Mouse (Mus musculus): ENCODE data around the gene 1700017D01Rik. TPM values are rescaled to one million over a fixed set of nuclear protein-coding genes. Genes with fewer than 3 reads are reported as not detected.
"Not testable (repeated sequence)": the region's sequence is repeated elsewhere in the genome, so short reads cannot be mapped to it uniquely, and the experiment has no call there.

Gene 1700017D01Rik
- polyA plus RNA-seq (2012; ENCODE audit: insufficient read depth, insufficient read length, missing spikeins) = not detected in 2 replicates

DNA sequence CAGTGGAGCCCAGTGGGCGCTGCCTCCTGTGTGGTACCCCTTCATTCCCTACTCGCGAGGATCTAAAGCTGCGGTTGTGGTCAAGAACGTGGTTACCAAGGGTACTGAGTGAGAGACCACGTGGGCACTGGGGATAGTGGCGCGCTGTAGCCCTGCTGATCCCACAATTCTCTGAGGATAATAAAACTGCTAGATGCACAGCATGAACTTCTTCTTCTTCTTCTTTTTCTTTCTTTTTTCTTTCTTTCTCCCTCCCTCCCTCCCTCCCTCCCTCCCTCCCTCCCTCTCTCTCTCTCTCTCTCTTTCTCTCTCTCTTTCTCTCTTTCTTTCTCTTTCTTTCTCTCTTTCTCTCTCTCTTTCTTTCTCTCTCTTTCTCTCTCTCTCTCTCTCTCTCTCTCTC is at the start of gene 1700017D01Rik:
Gene 1700017D01Rik (minus strand): TSS at position 101 of the 400 bp plus-strand sequence.
- H3K4me1 ChIP-seq (ENCODE audit: control insufficient read depth, insufficient read depth, insufficient read length, low read length); H3K27ac ChIP-seq (replicated peaks; ENCODE audit: low read depth, low read length): not testable (repeated sequence)

DNA sequence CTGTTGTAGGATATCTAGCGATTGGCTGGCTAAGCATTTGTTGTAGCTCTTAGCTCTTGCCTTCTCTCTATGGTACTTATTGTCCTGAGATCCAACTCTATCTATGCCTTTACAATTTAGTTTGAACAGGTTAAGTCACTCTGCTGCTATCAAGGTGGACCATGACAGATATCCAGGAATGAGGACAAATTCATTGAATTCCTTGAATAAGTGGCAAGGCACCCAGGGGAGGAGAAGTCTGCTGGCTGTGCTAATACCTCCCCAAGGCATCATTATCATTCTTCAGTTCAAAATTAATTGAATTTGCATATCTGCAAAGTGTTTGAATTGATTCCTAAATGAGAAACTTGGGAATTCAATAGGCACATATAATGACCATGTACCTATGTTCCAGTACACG is 46.8 kb upstream of the 1700017D01Rik start:
- no peak overlapping the region for H3K4me3 ChIP-seq (ENCODE audit: insufficient read depth, low read depth, low read length)
- no peak overlapping the region for H3K27ac ChIP-seq (replicated peaks; ENCODE audit: low read depth, low read length)
- no peaks in the 10 kb centered on the region for H3K4me1 ChIP-seq (ENCODE audit: control insufficient read depth, insufficient read depth, insufficient read length, low read length)

More for the DNA sequence above, at the start of gene 1700017D01Rik:
- H3K4me3 ChIP-seq (ENCODE audit: insufficient read depth, low read depth, low read length) = not testable (repeated sequence)

DNA sequence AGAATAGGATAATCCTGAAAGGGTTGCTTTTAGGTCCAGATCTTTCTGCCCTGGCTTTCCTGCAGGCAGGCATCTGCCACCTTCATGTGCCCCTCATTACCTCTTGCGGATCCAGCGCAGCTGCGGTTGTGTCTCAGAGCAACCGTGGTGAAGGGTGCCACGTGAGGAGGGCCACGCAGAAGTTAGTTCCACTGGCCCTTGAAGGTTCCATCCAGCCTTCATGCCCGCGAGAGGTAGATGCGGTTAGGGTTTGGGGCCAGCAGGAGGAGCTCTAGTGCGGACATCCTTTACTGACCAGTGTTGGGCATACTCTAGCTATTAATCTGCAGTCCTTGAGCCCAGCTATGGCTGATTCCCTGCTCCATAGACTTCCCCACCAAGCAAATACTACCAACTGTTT is 34.5 kb upstream of the 1700017D01Rik start, which contains the start of gene 1700025F22Rik:
Gene 1700025F22Rik (minus strand): TSS at position 149 of the 400 bp plus-strand sequence.
- Histone ChIP-seq H3K4me1 (ENCODE audit: control insufficient read depth, insufficient read depth, insufficient read length, low read length) (no peaks in the 10 kb centered on the region), H3K4me3 (ENCODE audit: insufficient read depth, low read depth, low read length) (no peak within 1 kb of the TSS), H3K27ac (replicated peaks; ENCODE audit: low read depth, low read length) (no peak within 1 kb of the TSS)

DNA sequence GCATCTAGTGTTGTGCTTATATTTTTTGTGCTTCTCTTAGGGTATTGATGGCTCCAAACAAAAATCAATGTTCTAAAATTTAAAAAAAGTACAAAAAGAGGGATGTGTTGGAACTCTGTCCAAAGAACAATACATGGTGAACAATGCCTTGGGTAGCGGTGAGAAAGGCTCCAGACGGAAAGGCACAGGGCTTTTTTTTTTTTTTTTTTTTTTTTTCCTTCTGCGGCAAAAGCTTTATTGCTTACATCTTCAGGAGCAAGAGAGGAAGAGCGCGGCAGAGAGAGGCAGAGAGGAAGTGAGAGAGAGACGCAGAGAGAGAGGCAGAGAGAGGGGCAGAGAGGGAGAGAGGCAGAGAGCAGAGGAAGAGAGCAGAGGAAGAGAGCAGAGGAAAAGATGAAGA is 27.2 kb upstream of the 1700017D01Rik start:
- not testable (repeated sequence) for H3K4me3 ChIP-seq (ENCODE audit: insufficient read depth, low read depth, low read length); H3K27ac ChIP-seq (replicated peaks; ENCODE audit: low read depth, low read length); H3K4me1 ChIP-seq (ENCODE audit: control insufficient read depth, insufficient read depth, insufficient read length, low read length)

DNA sequence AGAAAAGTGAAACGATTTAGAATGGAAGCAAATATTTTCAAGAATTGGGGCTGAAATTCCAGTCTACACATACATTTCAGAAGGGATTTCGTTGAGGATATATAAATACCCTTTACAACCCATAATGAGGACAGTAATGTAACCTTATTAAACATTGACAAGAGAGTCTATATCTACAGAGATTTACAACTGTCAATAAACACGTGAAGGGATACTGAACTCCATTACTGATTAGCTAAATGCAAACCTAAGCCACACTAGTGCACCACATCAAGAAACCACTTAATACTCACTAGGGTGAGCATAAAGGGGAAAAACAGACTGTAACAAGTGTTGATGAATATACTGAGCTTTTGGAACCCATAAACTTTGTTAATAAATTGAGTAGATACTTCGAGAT is 4.7 kb upstream of the 1700017D01Rik start:
- H3K4me3 ChIP-seq (ENCODE audit: insufficient read depth, low read depth, low read length) = no peak overlapping the region
- H3K4me1 ChIP-seq (ENCODE audit: control insufficient read depth, insufficient read depth, insufficient read length, low read length) = no peaks in the 10 kb centered on the region
- no peak overlapping the region for H3K27ac ChIP-seq (replicated peaks; ENCODE audit: low read depth, low read length)

DNA sequence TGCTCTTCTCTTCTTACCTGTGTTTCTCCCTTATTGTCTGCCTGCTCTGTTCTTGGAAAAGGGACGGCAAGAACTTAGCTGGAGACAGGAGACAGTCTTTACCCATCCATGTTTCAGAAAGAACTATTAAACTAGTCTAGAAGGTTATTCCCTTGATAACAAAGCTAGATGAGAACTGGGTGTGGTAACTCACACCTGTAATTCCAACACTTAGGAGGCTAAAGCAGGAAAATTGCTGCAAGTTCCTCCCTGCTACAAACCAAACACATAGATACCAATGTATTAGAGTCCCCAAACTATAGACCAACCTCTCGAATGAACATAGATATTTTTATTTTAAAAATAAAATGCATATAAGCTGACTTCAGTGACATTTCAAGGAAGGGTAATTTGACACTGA is 4.2 kb upstream of the 1700017D01Rik start:
- no peaks in the 10 kb centered on the region for H3K4me1 ChIP-seq (ENCODE audit: control insufficient read depth, insufficient read depth, insufficient read length, low read length)
- no peak overlapping the region for H3K27ac ChIP-seq (replicated peaks; ENCODE audit: low read depth, low read length)

DNA sequence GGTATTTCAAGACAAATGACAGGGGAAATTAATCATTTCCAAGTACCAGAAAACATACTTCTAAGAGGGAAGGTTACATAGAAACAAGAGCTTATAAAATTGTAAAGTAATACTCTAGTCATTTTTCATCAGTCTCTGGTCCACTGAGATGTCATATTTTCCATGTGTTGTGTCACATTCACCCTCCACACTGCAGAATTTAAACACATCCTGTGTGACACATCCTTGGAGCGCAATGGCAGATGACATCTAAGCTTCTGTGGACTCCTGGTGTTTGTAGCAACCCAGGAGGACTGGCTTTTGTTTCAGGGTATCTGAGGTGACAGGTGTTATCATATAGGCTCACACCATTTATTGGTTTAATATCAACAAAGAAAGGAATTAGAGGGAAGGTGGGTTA is 974 bp downstream of the 1700017D01Rik start:
- H3K4me3 ChIP-seq (ENCODE audit: insufficient read depth, low read depth, low read length) = no peak overlapping the region
- no peak overlapping the region for H3K27ac ChIP-seq (replicated peaks; ENCODE audit: low read depth, low read length)
- no peaks in the 10 kb centered on the region for H3K4me1 ChIP-seq (ENCODE audit: control insufficient read depth, insufficient read depth, insufficient read length, low read length)

More for the DNA sequence above, 4.2 kb upstream of the 1700017D01Rik start:
- no peak overlapping the region for H3K4me3 ChIP-seq (ENCODE audit: insufficient read depth, low read depth, low read length)

DNA sequence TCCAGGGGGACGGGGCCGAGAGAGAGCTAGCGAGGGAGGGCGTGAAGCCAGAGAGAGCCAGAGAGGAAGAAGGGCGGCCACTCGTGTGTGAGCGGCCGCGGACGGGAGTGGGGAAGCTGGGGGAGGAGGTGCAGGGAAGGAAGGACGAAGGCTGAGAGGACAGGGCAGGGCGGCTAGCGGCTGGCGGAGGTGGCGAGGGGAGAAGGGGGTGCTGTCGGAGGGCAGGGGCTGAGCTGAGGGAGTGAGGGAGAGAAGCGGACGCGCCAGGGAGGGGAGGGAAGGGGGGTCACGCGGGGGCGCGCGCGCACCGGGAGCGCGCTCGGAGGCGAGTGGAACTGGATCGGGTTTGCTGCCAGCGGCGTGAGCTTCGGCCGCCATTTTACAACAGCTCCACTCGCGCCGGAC is 9.7 kb downstream of the 1700017D01Rik start:
- Histone ChIP-seq H3K4me3 (ENCODE audit: insufficient read depth, low read depth, low read length) (peak overlapping the region; percentile 61), H3K27ac (replicated peaks; ENCODE audit: low read depth, low read length) (peak overlapping the region; percentile 52)
- not testable (repeated sequence) for H3K4me1 ChIP-seq (ENCODE audit: control insufficient read depth, insufficient read depth, insufficient read length, low read length)

DNA sequence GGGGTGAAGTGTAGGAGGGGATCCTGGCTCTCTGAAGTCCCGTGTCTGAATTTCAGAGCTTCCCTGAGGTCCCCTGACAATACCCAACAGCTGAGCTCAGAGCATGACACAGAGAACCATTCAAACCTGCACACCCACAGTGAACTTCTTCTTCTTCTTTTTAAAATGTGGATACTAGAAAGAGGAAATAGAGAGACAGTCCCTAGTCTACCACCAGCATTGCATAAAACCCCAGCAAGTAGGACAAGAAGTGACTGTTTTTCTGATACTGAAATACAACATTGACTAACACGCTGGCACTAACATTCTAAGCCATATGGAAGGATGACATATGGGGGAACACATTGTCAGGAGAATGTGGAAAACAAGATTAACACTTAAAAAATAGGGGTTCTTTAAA is 11.3 kb downstream of the 1700017D01Rik start:
- no peak overlapping the region for H3K27ac ChIP-seq (replicated peaks; ENCODE audit: low read depth, low read length)
- peaks cover 3% of the 10 kb centered on the region; the same call in 1 of the 2 replicates for H3K4me1 ChIP-seq (ENCODE audit: control insufficient read depth, insufficient read depth, insufficient read length, low read length)
- no peak overlapping the region for H3K4me3 ChIP-seq (ENCODE audit: insufficient read depth, low read depth, low read length)

DNA sequence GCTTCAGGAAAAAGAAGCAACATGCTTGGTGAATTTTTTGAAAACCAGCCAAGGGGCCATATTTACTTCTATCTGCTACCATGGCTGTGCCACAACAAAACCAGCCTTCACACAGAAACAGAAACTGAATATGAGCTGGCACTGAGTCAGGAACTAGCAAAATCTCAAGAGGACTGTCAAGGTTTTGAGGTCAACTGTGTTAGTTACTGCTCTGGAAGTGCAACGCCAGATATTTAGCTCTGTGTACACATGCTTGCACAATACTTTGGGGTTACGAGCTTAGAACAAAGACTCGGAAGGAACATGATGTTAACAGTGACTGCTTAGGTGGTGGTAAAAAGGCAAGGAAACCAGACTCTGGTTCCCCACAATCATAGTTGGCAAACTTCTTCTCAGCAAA is 22.9 kb downstream of the 1700017D01Rik start:
- Histone ChIP-seq H3K27ac (replicated peaks; ENCODE audit: low read depth, low read length) (peak overlapping the region; percentile 63), H3K4me3 (ENCODE audit: insufficient read depth, low read depth, low read length) (no peak overlapping the region), H3K4me1 (ENCODE audit: control insufficient read depth, insufficient read depth, insufficient read length, low read length) (0 out of 2 replicates have a peak, but pooled peaks cover 3% of the 10 kb centered on the region)

DNA sequence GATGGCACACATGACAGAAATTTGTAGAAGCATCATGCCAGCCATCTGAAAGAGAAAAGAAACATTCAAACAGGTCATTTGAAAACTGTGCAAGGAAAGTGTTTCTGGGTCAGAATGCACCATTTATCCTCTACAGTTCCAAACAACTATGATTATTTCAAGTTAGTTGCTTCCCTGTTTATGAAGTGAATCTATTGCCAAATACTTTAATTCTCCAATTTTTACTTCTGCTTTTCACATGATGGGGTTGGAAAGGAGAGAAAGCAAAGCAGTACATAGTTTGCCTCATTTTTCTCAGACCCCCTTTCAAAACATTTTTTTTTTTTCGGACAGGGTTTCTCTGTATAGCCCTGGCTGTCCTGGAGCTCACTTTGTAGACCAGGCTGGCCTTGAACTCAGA is 28.8 kb downstream of the 1700017D01Rik start:
- Histone ChIP-seq H3K27ac (replicated peaks; ENCODE audit: low read depth, low read length) (0 out of 2 replicates have a peak overlapping the region, but pooled peaks have one; percentile 17), H3K4me3 (ENCODE audit: insufficient read depth, low read depth, low read length) (no peak overlapping the region), H3K4me1 (ENCODE audit: control insufficient read depth, insufficient read depth, insufficient read length, low read length) (no peaks in the 10 kb centered on the region)

DNA sequence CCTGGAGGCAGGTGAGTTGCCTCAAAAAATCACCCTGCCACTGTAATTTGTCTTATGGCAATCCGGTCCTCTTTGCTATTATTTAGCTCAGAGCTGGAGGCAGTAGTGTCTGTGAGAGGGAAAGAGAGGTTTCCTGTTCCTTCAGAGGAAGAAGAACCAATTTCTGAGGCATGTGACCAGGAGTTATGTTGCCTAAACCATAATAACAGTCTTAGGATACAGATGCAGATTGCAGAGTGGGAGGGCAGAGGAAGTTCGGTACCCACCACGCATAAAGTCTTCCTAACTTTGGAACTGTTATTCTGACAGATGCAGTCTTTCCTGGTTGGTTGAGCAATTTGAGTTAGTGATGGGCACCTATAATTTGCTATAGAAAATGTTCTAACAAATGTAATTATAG is 32.3 kb downstream of the 1700017D01Rik start:
- Histone ChIP-seq H3K27ac (replicated peaks; ENCODE audit: low read depth, low read length) (no peak overlapping the region), H3K4me3 (ENCODE audit: insufficient read depth, low read depth, low read length) (no peak overlapping the region), H3K4me1 (ENCODE audit: control insufficient read depth, insufficient read depth, insufficient read length, low read length) (no peaks in the 10 kb centered on the region)

DNA sequence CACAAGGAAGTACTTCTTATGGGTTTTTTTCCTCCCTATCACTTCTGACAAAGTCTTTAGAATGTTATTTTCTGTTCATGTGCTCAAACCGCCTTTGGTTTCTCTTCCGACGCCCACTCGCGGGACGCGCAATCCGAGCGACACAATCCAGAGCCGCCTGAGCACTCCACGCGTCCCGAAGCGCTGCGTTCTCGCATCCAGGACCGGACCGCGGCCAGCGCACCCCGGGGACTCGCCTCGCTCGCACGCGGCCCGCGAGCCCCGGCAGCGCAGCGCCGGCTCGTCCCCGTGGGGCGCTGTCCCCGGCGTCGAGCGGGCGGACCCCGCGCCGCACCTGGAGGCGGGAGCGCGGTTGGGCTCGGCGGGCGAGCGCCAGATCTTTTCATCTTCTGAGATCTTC is 38.5 kb downstream of the 1700017D01Rik start:
- H3K27ac ChIP-seq (replicated peaks; ENCODE audit: low read depth, low read length); H3K4me1 ChIP-seq (ENCODE audit: control insufficient read depth, insufficient read depth, insufficient read length, low read length): not testable (repeated sequence)
- H3K4me3 ChIP-seq (ENCODE audit: insufficient read depth, low read depth, low read length) = peak overlapping the region; percentile 36; the same call in 1 of the 2 replicates

DNA sequence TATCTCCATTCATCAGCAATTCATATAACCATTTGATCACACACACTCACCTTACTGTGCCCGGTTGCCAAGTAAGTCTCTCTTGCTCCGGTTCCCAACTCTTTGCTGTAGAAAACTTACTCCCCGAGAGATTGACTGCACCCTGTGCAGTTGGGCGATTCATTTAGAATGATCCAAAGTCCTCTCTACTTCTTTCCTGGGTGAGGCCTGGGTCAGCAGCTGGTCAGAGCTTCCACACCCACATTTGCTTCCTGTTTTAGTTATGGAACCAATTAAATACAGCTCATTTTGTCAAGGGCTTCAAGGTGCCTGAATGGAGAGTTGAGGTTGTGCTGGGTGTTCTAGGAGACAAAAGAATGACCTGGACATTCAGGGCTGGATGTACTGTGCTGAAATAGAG is 49.7 kb downstream of the 1700017D01Rik start, which contains the start of gene Ms4a8a:
Gene Ms4a8a (minus strand): TSS at position 169 of the 400 bp plus-strand sequence.
- no peak within 1 kb of the TSS for H3K4me3 ChIP-seq (ENCODE audit: insufficient read depth, low read depth, low read length)
- no peaks in the 10 kb centered on the region for H3K4me1 ChIP-seq (ENCODE audit: control insufficient read depth, insufficient read depth, insufficient read length, low read length)
- no peak within 1 kb of the TSS for H3K27ac ChIP-seq (replicated peaks; ENCODE audit: low read depth, low read length)

DNA sequence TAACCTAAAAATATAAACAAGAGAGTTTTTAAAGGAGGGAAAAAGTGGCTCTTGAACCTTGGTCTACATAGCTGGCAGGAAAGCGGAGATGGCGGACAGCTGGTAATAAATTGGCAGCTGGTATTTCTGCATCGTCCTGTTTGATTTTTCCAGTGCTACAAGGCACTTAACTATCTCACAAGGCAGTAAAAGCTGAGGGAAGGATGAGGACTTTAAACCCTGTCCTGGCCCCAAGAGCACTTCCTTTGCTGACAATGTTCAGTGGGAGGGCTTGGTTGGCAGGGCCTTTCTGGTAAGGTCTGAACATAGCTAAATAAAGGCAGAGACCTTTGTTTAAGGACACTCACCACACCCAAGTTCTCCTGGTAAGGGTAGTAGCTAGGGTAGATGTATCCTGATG is 60.3 kb downstream of the 1700017D01Rik start:
- Histone ChIP-seq H3K4me3 (ENCODE audit: insufficient read depth, low read depth, low read length) (no peak overlapping the region), H3K27ac (replicated peaks; ENCODE audit: low read depth, low read length) (no peak overlapping the region), H3K4me1 (ENCODE audit: control insufficient read depth, insufficient read depth, insufficient read length, low read length) (no peaks in the 10 kb centered on the region)

DNA sequence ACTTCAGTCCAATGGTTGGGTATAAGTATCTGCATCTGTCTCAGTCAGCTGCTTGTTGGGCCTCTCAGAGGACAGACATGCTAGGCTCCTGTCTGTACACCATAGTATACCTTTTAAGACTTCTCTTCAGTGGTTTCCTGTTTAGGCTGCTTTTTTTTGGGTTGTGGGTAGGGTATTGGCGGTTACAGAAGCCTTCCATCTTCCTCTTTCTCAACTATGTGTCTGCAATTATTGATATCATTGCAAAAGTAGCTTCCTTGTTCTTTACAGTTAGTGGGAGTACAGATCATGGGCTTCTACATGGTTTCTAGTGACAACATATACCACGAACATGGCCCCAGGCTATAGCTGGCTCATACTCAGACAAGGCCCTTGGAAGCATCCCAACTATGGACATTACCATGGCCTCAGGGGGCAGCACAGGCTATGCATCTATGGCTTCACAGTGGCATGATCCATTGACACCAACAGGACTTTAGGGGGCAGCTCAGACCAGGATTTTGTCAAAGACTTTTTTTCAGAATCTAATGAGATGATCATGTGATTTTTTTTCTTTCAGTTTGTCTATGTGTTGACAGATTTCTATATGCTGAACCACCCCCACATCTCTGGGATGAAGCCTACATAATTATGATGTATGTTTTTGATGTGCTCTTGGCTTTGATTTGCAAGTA is 65.3 kb downstream of the 1700017D01Rik start:
- H3K27ac ChIP-seq (replicated peaks; ENCODE audit: low read depth, low read length) = no peak overlapping the region
- H3K4me1 ChIP-seq (ENCODE audit: control insufficient read depth, insufficient read depth, insufficient read length, low read length) = no peaks in the 10 kb centered on the region
- H3K4me3 ChIP-seq (ENCODE audit: insufficient read depth, low read depth, low read length) = no peak overlapping the region

Measured in brown adipose tissue, adult 24 weeks (tissue).